Mouse (Mus musculus) testis, adult 2 months (tissue): Measurements from ENCODE around the gene Kif20b.

Experiments used
- CTCF ChIP-seq: fragments of 200-500 bp; IDR thresholded peaks from 2 replicates; pipeline ENCODE4 v1.5.1; 2012; ENCODE audit warnings: low read depth, mild to moderate bottlenecking, inconsistent platforms, low read length, moderate library complexity; ENCODE audit not compliant: control insufficient read depth, insufficient read depth, insufficient replicate concordance
- POLR2A ChIP-seq: fragments of 200-500 bp; IDR thresholded peaks from 2 replicates; pipeline ENCODE4 v1.6.1; 2012; ENCODE audit warnings: low read depth, mild to moderate bottlenecking, inconsistent platforms, low read length, moderate library complexity; ENCODE audit not compliant: control insufficient read depth

GRCm38 (mm10) chr19:34882443-34882842 lies 39.7 kb upstream of the Kif20b start:
- TF ChIP-seq POLR2A, result no peak
- TF ChIP-seq CTCF, result no peak
